ENCODE assay signal across 9 mouse cellular contexts in the genomic region with DNA sequence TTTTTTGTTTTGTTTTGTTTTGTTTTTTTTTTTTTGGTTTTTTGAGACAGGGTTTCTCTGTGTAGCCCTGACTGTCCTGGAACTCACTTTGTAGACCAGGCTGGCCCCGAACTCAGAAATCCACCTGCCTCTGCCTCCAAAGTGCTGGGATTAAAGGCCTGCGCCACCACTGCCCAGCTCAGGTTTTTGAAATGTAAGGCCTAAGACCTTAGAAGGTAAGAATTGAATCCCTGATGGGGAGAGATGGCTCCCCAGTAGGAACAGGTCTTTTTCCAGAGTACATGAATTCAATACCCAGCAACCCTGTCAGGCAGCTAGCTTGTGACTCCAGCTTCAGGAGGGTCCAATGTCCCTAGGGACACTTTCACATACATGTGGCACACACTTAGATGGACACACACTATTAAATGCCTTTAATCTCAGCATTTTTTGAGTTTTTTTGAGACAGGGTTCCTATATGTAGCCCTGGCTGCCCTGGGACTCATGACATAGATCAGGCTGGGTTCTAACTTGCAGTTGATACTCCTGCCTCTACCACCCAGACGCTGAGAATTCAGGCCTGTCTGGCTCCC. TPM values are rescaled to one million over a fixed set of nuclear protein-coding genes. Genes with fewer than 3 reads are reported as not detected.
DNase-seq lines count a peak whose midpoint lies in the region; ATAC-seq and TF ChIP-seq lines count a peak whose summit lies in the region.
"Had no signal": no experiment of that assay in that cellular context is flagged by ENCODE, and none has a peak within 500 bp of the region (broad histone marks: within the 10 kb centered on the region; RNA-seq: fewer than 3 reads in every experiment).

No protein-coding gene starts in this region.

- no peaks in the 10 kb centered on the region for H3K9me3 ChIP-seq in heart, embryonic 10.5 days
- no peaks in the 10 kb centered on the region for H3K9me3 ChIP-seq in megakaryocyte, embryonic 14.5 days
- H3K9me3 ChIP-seq in intestine, embryonic 14.5 days (ENCODE audit: control insufficient read depth, low read length) = no peaks in the 10 kb centered on the region

- peaks cover 37% of the 10 kb centered on the region for H3K4me1 ChIP-seq in heart, embryonic 10.5 days
- H3K4me1 ChIP-seq in megakaryocyte, embryonic 14.5 days = peaks cover 48% of the 10 kb centered on the region
- peaks cover 28% of the 10 kb centered on the region for H3K4me1 ChIP-seq in intestine, embryonic 14.5 days (replicated peaks; ENCODE audit: control insufficient read depth, insufficient read depth, low read length)
- H3K4me1 ChIP-seq in olfactory bulb, adult 2 months (ENCODE audit: control insufficient read depth, insufficient read depth, low read length) = peaks cover 28% of the 10 kb centered on the region

- H3K4me2 ChIP-seq in intestine, embryonic 14.5 days (ENCODE audit: low read length) = no peak overlapping the region

- no peak for TF ChIP-seq POLR2A in olfactory bulb, adult 2 months (IDR thresholded peaks at IDR 0.05; ENCODE audit: insufficient read depth, low read depth, low read length)

- H3K36me3 ChIP-seq in heart, embryonic 10.5 days = peaks cover 10% of the 10 kb centered on the region
- H3K36me3 ChIP-seq in megakaryocyte, embryonic 14.5 days (replicated peaks; ENCODE audit: low read length) = peaks cover 12% of the 10 kb centered on the region
- peaks cover 7% of the 10 kb centered on the region for H3K36me3 ChIP-seq in intestine, embryonic 14.5 days (ENCODE audit: control insufficient read depth, insufficient read depth, low read length)

- TF ChIP-seq CTCF in olfactory bulb, adult 2 months (IDR thresholded peaks at IDR 0.05; ENCODE audit: insufficient read depth, low read depth, low read length) = no peak

- no peak overlapping the region for H3K9ac ChIP-seq in intestine, embryonic 14.5 days (ENCODE audit: low read length)

- no peak overlapping the region for H3K4me3 ChIP-seq in heart, embryonic 10.5 days
- peak overlapping the region; percentile 75 for H3K4me3 ChIP-seq in megakaryocyte, embryonic 14.5 days (replicated peaks)
- no peak overlapping the region for H3K4me3 ChIP-seq in intestine, embryonic 14.5 days (ENCODE audit: low read depth, low read length)
- no peak overlapping the region for H3K4me3 ChIP-seq in olfactory bulb, adult 2 months (ENCODE audit: insufficient read depth, low read depth, low read length)

- ATAC-seq in megakaryocyte, adult 5-6 weeks (ENCODE audit: poor library complexity, severe bottlenecking) = no peak
- no peak for ATAC-seq in intestine, embryonic 14.5 days (replicated peaks; ENCODE audit: low FRiP score, low TSS enrichment, low read depth)
- no peak for ATAC-seq in frontal cortex, adult (ENCODE audit: low TSS enrichment)

- no peak for DNase-seq in heart, embryonic 10.5 days (ENCODE audit: low spot score)
- no peak for DNase-seq in heart, postnatal 4 days
- no peak for DNase-seq in intestine, embryonic 14.5 days (ENCODE audit: low spot score)
- no peak for DNase-seq in urinary bladder, postnatal 14 days (ENCODE audit: low spot score)
- DNase-seq: gastrocnemius, postnatal 10 days had no signal

- H3K27ac ChIP-seq in heart, embryonic 10.5 days = peak overlapping the region; percentile 100
- peak overlapping the region; percentile 97 for H3K27ac ChIP-seq in intestine, embryonic 14.5 days (ENCODE audit: low read depth)
- H3K27ac ChIP-seq in olfactory bulb, adult 2 months (ENCODE audit: insufficient read depth, low read depth, low read length) = peak overlapping the region; percentile 99

- WGBS in heart, embryonic 10.5 days = 92% methylated on average over 3 of the region's 3 CpGs
- WGBS in intestine, embryonic 14.5 days = 86% methylated on average over 3 of the region's 3 CpGs
- 81% methylated on average over 3 of the region's 3 CpGs for WGBS in olfactory bulb, adult 2 months

- no peaks in the 10 kb centered on the region for H3K27me3 ChIP-seq in heart, embryonic 10.5 days (ENCODE audit: insufficient read depth, poor library complexity, severe bottlenecking)
- no peaks in the 10 kb centered on the region for H3K27me3 ChIP-seq in megakaryocyte, embryonic 14.5 days (replicated peaks)
- H3K27me3 ChIP-seq in intestine, embryonic 14.5 days (replicated peaks; ENCODE audit: control insufficient read depth, insufficient read depth, low read length) = no peaks in the 10 kb centered on the region

RNA-seq across cellular contexts. Expression of gene Ubc, which starts 1.0 kb away (rescaled TPM):
- 921 and 966 TPM in 2 replicates for polyA plus RNA-seq in heart, embryonic 10.5 days (2016; fragmentation: Nextera tagmentation; extraction: Ambion mirVana)
- 100 to 1,000 TPM; 781 to 834 TPM for total RNA-seq in heart, postnatal 4 days (2021)
- 71.3 and 127 TPM in 2 replicates for polyA plus RNA-seq in megakaryocyte, embryonic 14.5 days (2012; ENCODE audit: insufficient read depth, low replicate concordance)
- 260 and 265 TPM in 2 replicates for total RNA-seq in megakaryocyte, adult 5-6 weeks (2015)
- total RNA-seq in megakaryocyte, adult 5-6 weeks (2017) = 355 and 414 TPM in 2 replicates
- 949 and 989 TPM in 2 replicates for polyA plus RNA-seq in intestine, embryonic 14.5 days (2014; fragmentation: Nextera tagmentation; extraction: Ambion mirVana)
- polyA plus RNA-seq in olfactory bulb, adult 2 months (2012; ENCODE audit: insufficient read depth, insufficient read length, low replicate concordance, missing spikeins) = 238 and 763 TPM in 2 replicates

RNA-seq across cellular contexts. Expression of gene Gm10382, which starts 1.9 kb away (rescaled TPM):
- 0.34 and 0.67 TPM in 2 replicates for polyA plus RNA-seq in heart, embryonic 10.5 days (2016; fragmentation: Nextera tagmentation; extraction: Ambion mirVana)
- under 1 TPM; 0.21 to 0.29 TPM for total RNA-seq in heart, postnatal 4 days (2021)
- polyA plus RNA-seq in megakaryocyte, embryonic 14.5 days (2012; ENCODE audit: insufficient read depth, low replicate concordance) = 0.53 and 1.9 TPM in 2 replicates
- total RNA-seq in megakaryocyte, adult 5-6 weeks (2015) = not detected in 2 replicates
- total RNA-seq in megakaryocyte, adult 5-6 weeks (2017) = 0.11 TPM in 1 of 2 replicates, not detected in the other
- polyA plus RNA-seq in intestine, embryonic 14.5 days (2014; fragmentation: Nextera tagmentation; extraction: Ambion mirVana) = 0.15 and 0.30 TPM in 2 replicates
- polyA plus RNA-seq in olfactory bulb, adult 2 months (2012; ENCODE audit: insufficient read depth, insufficient read length, low replicate concordance, missing spikeins) = not detected in 2 replicates

RNA-seq across cellular contexts. Expression of gene Dhx37, which starts 42.9 kb away (rescaled TPM):
- polyA plus RNA-seq in heart, embryonic 10.5 days (2016; fragmentation: Nextera tagmentation; extraction: Ambion mirVana) = 15.9 and 18.7 TPM in 2 replicates
- total RNA-seq in heart, postnatal 4 days (2021) = 10 to 100 TPM; 13.6 to 14.6 TPM
- polyA plus RNA-seq in megakaryocyte, embryonic 14.5 days (2012; ENCODE audit: insufficient read depth, low replicate concordance) = 14.4 and 23.5 TPM in 2 replicates
- 6.6 and 13.9 TPM in 2 replicates for total RNA-seq in megakaryocyte, adult 5-6 weeks (2015)
- 15.7 and 29.0 TPM in 2 replicates for total RNA-seq in megakaryocyte, adult 5-6 weeks (2017)
- 9.6 and 11.3 TPM in 2 replicates for polyA plus RNA-seq in intestine, embryonic 14.5 days (2014; fragmentation: Nextera tagmentation; extraction: Ambion mirVana)
- not detected in 2 replicates for polyA plus RNA-seq in olfactory bulb, adult 2 months (2012; ENCODE audit: insufficient read depth, insufficient read length, low replicate concordance, missing spikeins)

RNA-seq across cellular contexts. Expression of gene Scarb1, which starts 50.1 kb away (rescaled TPM):
- polyA plus RNA-seq in heart, embryonic 10.5 days (2016; fragmentation: Nextera tagmentation; extraction: Ambion mirVana) = 73.1 and 94.3 TPM in 2 replicates
- 10 to 100 TPM; 65.7 to 67.0 TPM for total RNA-seq in heart, postnatal 4 days (2021)
- polyA plus RNA-seq in megakaryocyte, embryonic 14.5 days (2012; ENCODE audit: insufficient read depth, low replicate concordance) = 138 and 186 TPM in 2 replicates
- 88.7 and 92.9 TPM in 2 replicates for total RNA-seq in megakaryocyte, adult 5-6 weeks (2015)
- total RNA-seq in megakaryocyte, adult 5-6 weeks (2017) = 86.3 and 88.2 TPM in 2 replicates
- 47.6 and 50.8 TPM in 2 replicates for polyA plus RNA-seq in intestine, embryonic 14.5 days (2014; fragmentation: Nextera tagmentation; extraction: Ambion mirVana)
- not detected in 2 replicates for polyA plus RNA-seq in olfactory bulb, adult 2 months (2012; ENCODE audit: insufficient read depth, insufficient read length, low replicate concordance, missing spikeins)

RNA-seq across cellular contexts. Expression of gene Bri3bp, which starts 50.4 kb away (rescaled TPM):
- polyA plus RNA-seq in heart, embryonic 10.5 days (2016; fragmentation: Nextera tagmentation; extraction: Ambion mirVana) = 45.6 and 52.9 TPM in 2 replicates
- total RNA-seq in heart, postnatal 4 days (2021) = 10 to 100 TPM; 55.8 to 56.3 TPM
- 36.3 and 36.5 TPM in 2 replicates for polyA plus RNA-seq in megakaryocyte, embryonic 14.5 days (2012; ENCODE audit: insufficient read depth, low replicate concordance)
- total RNA-seq in megakaryocyte, adult 5-6 weeks (2015) = 46.8 and 49.2 TPM in 2 replicates
- 19.7 and 26.3 TPM in 2 replicates for total RNA-seq in megakaryocyte, adult 5-6 weeks (2017)
- 48.4 and 50.9 TPM in 2 replicates for polyA plus RNA-seq in intestine, embryonic 14.5 days (2014; fragmentation: Nextera tagmentation; extraction: Ambion mirVana)
- polyA plus RNA-seq in olfactory bulb, adult 2 months (2012; ENCODE audit: insufficient read depth, insufficient read length, low replicate concordance, missing spikeins) = 46.8 TPM in 1 of 2 replicates, not detected in the other

Comparison
In these comparisons a context has a peak if more than half of its experiments do, and no peak if none do; other contexts are left out.
1. RNA of gene Dhx37, which starts 42.9 kb away (polyA plus RNA-seq): 15.9 to 18.7 TPM in heart, embryonic 10.5 days, 14.4 to 23.5 TPM in megakaryocyte, embryonic 14.5 days and 9.6 to 11.3 TPM in intestine, embryonic 14.5 days; not detected in olfactory bulb, adult 2 months; every median in the first group is over 10 times any median in the second.
2. Peak in every context shown above with its lines, with median percentiles within 50 percentile points of each other: H3K27ac ChIP-seq.